Mouse (Mus musculus): ENCODE data around the gene Sumo1.
A peak's percentile ranks its signal among the peaks of the same experiment; 100 is the strongest.

Gene Sumo1

GRCm38 (mm10) chr1:59592876-59593275 lies 77.8 kb downstream of the Sumo1 start:
- no peak for DNase-seq

DNA sequence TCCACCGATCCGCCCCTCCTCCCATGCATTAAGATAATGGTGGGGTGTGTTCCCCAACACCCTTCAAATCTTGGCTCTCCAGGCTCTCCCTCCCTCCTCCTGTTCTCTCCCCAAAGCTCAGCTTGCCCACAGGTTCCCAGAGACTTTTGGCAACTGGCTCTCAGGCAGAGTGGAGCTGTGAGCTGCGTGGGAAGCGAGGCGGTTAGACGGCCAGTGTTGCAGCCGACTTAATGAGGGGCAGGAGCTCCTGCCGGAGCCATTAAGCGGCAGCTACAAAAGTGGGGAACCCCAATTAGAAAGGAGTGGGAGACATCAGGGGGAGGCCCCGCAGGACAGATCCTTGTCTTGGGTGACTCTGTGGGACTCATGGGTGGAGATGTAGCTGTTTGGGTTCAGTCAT lies 78.3 kb downstream of the Sumo1 start:
- DNase-seq: no peak

GRCm38 (mm10) chr1:59589271-59589670 lies 81.4 kb downstream of the Sumo1 start:
- no peak for DNase-seq

GRCm38 (mm10) chr1:59584656-59585410 lies 85.8 kb downstream of the Sumo1 start:
- peak; percentile 88 to 91 for DNase-seq

- no peak for DNase-seq
Measured at GRCm38 (mm10) chr1:59580880-59581279, 89.8 kb downstream of the Sumo1 start.

- no peak for DNase-seq
Measured at GRCm38 (mm10) chr1:59580131-59580751, 90.4 kb downstream of the Sumo1 start.

- DNase-seq: peak; percentile 69 to 73
Measured at GRCm38 (mm10) chr1:59579327-59579726, 91.3 kb downstream of the Sumo1 start.

DNA sequence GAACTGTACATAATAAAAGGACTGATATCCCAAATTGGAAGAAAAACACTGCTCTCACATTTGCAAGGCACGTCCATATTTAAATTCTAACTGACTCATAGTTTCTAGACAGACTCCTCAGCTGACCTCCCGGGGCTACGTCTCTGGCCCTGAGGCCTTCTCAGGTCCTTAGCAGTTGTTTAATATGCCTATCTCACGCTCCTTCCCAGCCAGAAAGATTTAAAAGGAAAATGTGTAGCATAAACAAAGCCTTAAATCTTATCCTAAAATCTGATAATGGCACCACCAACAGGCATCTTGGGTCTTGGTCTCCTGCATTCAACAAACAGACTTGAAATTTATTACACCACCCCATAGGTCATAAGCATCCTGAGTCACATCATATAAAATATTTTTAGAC lies 91.9 kb downstream of the Sumo1 start:
- no peak for DNase-seq

GRCm38 (mm10) chr1:59574262-59575187 lies 96.1 kb downstream of the Sumo1 start:
- DNase-seq: peak; percentile 36 to 51

DNA sequence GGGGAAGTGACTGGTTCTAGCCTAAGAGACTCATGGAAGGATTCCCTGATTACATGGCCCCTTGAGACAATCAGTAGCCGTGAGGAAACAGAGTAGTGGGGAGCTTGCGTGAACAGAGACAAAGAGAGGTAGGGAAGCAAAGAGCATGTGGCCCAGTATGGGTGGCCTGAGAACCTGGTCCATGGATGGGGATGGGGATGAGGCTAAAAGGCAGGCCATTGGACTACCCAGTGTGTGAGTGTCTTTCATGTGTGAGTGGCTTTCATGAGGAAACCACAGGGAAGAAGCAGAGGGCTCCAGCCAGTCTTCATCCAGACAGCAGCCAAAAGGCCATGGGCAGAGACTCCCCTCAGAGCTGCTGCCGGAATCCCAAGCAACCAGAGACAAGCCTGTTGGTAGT lies 96.8 kb downstream of the Sumo1 start:
- no peak for DNase-seq

- DNase-seq: no peak
Measured at GRCm38 (mm10) chr1:59571502-59571901, 99.1 kb downstream of the Sumo1 start.

DNA sequence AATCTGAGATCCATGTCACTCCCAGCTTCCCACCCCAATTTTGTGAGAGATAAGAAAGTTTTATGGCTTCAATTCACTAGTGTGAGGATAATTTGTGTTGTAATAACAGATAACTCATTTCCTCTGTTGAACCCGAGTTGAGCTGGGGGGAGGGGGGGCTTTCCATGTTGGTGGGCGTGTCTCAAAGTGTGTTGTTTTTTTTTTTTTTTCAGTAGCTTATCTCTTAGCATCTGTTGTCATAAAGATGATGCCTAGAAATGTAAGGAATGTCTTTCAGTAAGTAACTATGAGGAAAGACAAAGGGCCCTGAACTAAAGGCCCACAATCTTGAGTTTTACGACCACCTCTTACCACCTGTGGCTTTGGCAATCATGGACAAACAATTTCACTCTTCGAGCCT lies 99.9 kb downstream of the Sumo1 start:
- DNase-seq: no peak

DNA sequence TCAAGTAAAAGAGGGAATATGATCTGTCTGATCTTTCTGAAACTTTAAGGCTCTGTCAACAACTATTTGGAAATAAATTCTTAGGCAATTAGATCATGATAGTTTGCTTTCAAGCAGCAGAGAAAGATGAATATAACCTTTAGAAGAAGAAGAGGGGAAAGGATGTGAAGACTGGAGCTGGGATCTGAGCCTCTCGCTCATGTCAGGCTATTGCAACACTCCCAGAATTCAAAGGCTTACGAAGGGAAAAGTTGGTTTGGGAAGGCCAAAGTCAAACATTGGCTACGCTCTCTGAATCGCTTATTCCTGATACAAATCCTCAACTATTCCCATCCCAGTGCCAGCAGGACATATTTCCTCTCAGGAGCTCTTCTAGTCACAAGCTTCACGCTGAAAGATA lies 101.3 kb downstream of the Sumo1 start:
- no peak for DNase-seq

DNA sequence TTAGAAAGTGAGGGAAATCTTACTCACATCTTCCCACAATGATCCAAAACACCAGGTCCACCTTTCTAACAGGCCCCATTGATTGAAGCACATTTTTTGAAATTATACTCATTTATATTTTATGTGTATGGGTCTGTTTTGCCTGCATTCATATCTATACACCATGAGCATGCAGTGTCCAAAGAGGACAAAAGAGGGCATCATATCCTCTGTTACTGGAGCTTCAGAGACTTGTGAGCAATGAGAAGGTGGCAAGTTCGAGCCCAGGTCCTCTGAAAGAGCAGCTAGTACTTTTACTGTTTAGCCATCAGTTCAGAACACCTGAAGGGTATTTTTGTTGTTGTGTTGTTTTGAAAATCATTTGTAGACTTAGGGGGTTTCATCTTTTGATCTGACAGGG lies 102.4 kb downstream of the Sumo1 start:
- DNase-seq: no peak

DNA sequence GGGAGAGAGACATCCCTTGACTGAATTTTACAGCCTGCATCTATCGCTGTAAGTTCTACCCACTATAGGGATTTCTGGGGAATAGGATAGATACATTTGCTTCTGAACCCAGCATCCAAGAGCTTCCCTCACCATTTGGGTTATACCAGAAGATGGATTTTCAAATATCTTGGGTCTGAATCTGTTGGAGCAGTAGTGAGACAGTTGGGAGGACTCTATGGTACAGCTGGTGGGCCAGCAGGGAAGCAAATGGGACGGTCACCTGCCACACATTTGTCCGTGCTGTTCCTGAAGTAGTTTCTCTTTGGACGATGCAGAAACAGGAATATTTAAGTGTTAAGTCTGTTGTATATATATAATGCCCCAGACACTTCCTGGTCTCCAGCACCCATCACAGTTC lies 103.1 kb downstream of the Sumo1 start:
- DNase-seq: peak; percentile 74 to 75

DNA sequence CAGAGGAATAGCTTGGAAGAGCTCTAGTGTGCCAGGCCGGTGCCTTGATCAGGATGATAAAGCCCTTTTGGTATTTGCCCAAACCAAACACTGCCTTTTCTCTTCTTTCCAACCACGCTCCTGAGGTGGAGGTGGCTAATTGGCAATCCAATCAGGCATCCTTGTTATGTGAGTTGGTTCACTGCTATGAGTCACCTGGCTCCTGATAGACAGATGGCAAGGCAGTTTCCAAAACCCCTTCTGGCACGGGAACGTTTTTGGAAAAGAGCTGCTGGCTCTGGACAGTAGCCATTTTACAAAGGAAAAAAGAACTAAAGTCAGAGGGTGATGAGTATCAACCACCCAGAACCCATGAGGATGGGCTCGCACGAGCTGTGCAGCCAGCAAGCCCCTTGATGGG lies 103.7 kb downstream of the Sumo1 start:
- peak; percentile 84 to 85 for DNase-seq

GRCm38 (mm10) chr1:59566281-59566680 lies 104.4 kb downstream of the Sumo1 start:
- peak in 1 of 2 experiments; percentile 48 for DNase-seq

GRCm38 (mm10) chr1:59565804-59566203 lies 104.8 kb downstream of the Sumo1 start:
- DNase-seq: peak in 1 of 2 experiments; percentile 18

DNA sequence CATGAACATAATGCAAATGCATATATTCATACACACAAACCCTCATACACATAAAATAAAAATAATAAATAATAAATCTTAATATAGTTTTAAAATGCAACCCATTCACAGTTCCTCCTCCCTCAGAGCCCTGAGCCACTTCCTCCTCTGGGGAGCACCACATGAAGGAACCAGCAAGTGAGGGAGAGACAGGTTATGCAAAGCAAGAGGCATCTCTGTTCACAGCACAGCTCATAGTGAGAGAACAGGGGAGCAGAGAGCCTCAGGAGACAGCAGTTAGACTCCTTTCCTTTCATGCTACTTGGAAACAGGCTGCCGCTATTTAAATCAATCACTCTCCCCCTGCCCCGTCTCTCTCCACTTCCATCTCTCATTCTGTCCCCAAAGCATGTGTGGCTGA lies 107.1 kb downstream of the Sumo1 start:
- DNase-seq: no peak

- no peak for DNase-seq
Measured at GRCm38 (mm10) chr1:59553708-59554107, 116.9 kb downstream of the Sumo1 start.

DNA sequence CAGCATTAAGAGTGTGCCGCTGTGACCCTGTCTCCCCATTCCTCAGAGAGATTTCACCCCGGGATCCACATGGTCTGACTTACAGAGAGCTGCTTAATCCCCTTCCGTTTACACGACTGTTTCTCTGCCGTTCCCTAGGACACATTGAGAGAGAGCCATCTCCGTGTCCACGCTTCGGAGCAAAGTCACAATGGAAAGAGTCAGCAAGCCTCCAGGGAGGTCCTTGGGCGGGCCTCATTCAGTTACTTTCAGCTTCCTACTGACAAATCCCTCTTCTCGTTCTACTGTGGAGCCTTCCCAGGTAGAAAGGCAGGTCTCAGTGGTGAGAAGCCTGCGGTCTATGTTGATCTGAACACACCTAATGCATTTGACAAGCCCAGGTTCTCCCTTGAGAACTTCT lies 119.6 kb downstream of the Sumo1 start:
- DNase-seq: no peak

DNA sequence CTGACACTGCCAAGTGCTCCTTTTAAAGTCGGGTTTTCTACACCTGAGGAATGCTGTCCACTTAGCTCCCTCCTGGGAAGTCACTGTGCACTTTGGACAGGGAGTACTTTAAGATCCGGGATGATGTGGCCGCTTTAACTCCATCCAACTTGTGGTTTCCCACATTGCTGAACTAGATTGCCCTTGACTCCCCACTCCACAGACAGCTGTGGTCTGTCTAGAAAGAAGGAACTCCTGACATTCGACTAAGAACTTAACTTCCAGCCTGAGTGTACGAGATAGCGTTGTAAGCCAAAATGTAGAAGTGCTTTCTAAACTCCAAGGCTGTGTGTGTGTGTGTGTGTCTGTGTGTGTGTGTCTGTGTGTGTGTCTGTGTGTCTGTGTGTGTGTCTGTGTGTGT lies 120.4 kb downstream of the Sumo1 start:
- no peak for DNase-seq

- no peak for DNase-seq
Measured at GRCm38 (mm10) chr1:59549036-59549675, 121.5 kb downstream of the Sumo1 start.

All from cerebellum, postnatal 25 days (tissue).